Comparison of ENCODE assay signal across 12 mouse cellular contexts in the genomic region with DNA sequence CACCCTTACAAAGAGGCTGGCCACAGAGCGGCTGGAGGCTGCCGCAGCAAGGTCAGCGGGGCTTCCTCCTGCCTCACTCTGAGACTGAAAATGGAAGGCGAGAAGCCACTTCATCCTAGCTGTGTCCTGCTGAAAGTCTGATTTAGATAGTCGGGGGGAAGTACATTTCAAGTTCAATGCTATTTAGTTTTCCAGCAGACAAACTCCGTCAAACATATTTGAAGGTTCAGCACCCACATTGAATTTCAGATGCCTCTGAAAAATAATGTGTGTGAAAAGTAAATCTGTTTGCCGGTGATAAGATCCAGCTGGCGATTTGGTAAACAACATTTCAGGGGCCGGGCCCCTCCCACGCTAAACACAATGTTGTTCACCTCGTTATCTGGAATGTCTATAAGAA. TPM values are rescaled to one million over a fixed set of nuclear protein-coding genes. Genes with fewer than 3 reads are reported as not detected.
DNase-seq lines count a peak whose midpoint lies in the region; ATAC-seq lines count a peak whose summit lies in the region.
"Had no signal": no experiment of that assay in that cellular context is flagged by ENCODE, and none has a peak within 500 bp of the region (broad histone marks: within the 10 kb centered on the region; RNA-seq: fewer than 3 reads in every experiment).

No protein-coding gene starts in this region.

- H3K9me3 ChIP-seq in heart, embryonic 14.5 days (ENCODE audit: control insufficient read depth, low read length), result no peaks in the 10 kb centered on the region

- no peaks in the 10 kb centered on the region; a peak in 1 of 4 replicates for H3K4me1 ChIP-seq in heart, embryonic 14.5 days (ENCODE audit: control insufficient read depth in 2 of 2, insufficient read depth in 2 of 2, low read length in 2 of 2)

- H3K9ac ChIP-seq in heart, embryonic 14.5 days (ENCODE audit: low read length), result no peak overlapping the region

- H3K27ac ChIP-seq in heart, embryonic 14.5 days (replicated peaks in 1 of 2; ENCODE audit: control insufficient read depth in 1 of 2, insufficient read depth in 1 of 2, low read depth in 2 of 2, low read length in 2 of 2), result no peak overlapping the region

- 20% methylated on average over 11 of the region's 11 CpGs for WGBS in heart, embryonic 14.5 days

- H3K36me3 ChIP-seq in heart, embryonic 14.5 days (ENCODE audit: control insufficient read depth, insufficient read depth, low read length), result no peaks in the 10 kb centered on the region

- no peak overlapping the region for H3K4me3 ChIP-seq in heart, embryonic 14.5 days (ENCODE audit: control insufficient read depth in 1 of 2, insufficient read depth in 1 of 2, low read depth in 1 of 2, low read length in 2 of 2)
- H3K4me3 ChIP-seq: myocyte had no signal

- H3K4me2 ChIP-seq in heart, embryonic 14.5 days (ENCODE audit: low read length), result peak overlapping the region; percentile 49

- no peak for DNase-seq in heart, adult 11 months
- DNase-seq in kidney, postnatal 4 days, result peak; percentile 34 to 57
- no peak for DNase-seq in kidney, adult 9 months
- DNase-seq in Muller cell, postnatal 12 days (ENCODE audit: inconsistent ontology term), result peak; percentile 5
- peak; percentile 39 for DNase-seq in embryo, embryonic 11 days
- DNase-seq in urinary bladder, postnatal 36 days (ENCODE audit: low spot score in 2 of 2), result no peak
- DNase-seq: gastrocnemius, postnatal 10 days; thymus, adult 18-20 months had no signal

- ATAC-seq in heart, embryonic 14.5 days (ENCODE audit: insufficient number of reproducible peaks, insufficient read depth, low FRiP score, low read depth), result no peak
- no peak for ATAC-seq in cerebellum, adult (ENCODE audit: insufficient number of reproducible peaks, low FRiP score, low TSS enrichment)
- ATAC-seq: Patski had no signal

- H3K27me3 ChIP-seq in heart, embryonic 14.5 days (ENCODE audit: control insufficient read depth, insufficient read depth, low read length), result no peaks in the 10 kb centered on the region

RNA-seq across cellular contexts. Expression of a gene that starts 22.8 kb away (rescaled TPM):
- polyA plus RNA-seq in heart, embryonic 14.5 days (2014; fragmentation: Nextera tagmentation; extraction: Ambion mirVana), result 13.8 and 14.5 TPM in 2 replicates

Comparison
In these comparisons a context has a peak if more than half of its experiments do, and no peak if none do; other contexts are left out.
1. DNase-seq: peak in kidney, postnatal 4 days (2 of 2), Muller cell, postnatal 12 days (single experiment) and embryo, embryonic 11 days (single experiment); none in heart, adult 11 months (single experiment), kidney, adult 9 months (single experiment) and urinary bladder, postnatal 36 days (0 of 2).